Mouse (Mus musculus) midbrain, embryonic 16.5 days (tissue): ENCODE data around the gene Nin. TPM values are rescaled to one million over a fixed set of nuclear protein-coding genes. Genes with fewer than 3 reads are reported as not detected.
A peak's percentile ranks its signal among the peaks of the same experiment; 100 is the strongest.

Experiments
- ATAC-seq: fragments of 200-750 bp; cut with Nextera tagmentation; 2 replicates; pipeline ENCODE4 v1.8.0; 2017; ENCODE audit warnings: moderate TSS enrichment
- H3K27ac ChIP-seq: fragments of 300-500 bp; sonication (generic); 2 replicates; pipeline ENCODE4 v1.5.1; 2014; ENCODE audit warnings: mild to moderate bottlenecking, low read length, mixed read lengths
- H3K27me3 ChIP-seq: fragments of 300-500 bp; sonication (generic); 2 replicates; pipeline ENCODE4 v1.6.1; 2014; ENCODE audit warnings: low read depth, low read length, mixed read lengths; ENCODE audit not compliant: control insufficient read depth, insufficient read depth
- H3K36me3 ChIP-seq: fragments of 300-500 bp; sonication (generic); 2 replicates; pipeline ENCODE4 v1.6.1; 2014; ENCODE audit warnings: mild to moderate bottlenecking, low read length, moderate library complexity, mixed read lengths; ENCODE audit not compliant: control insufficient read depth, insufficient read depth
- H3K4me1 ChIP-seq: fragments of 300-500 bp; sonication (generic); 2 replicates; pipeline ENCODE4 v1.6.1; 2014; ENCODE audit warnings: mild to moderate bottlenecking, low read length, mixed read lengths; ENCODE audit not compliant: control insufficient read depth, insufficient read depth
- H3K4me2 ChIP-seq: fragments of 300-500 bp; sonication (generic); 2 replicates; pipeline ENCODE4 v1.6.1; 2014; ENCODE audit warnings: mild to moderate bottlenecking, low read length, mixed read lengths
- H3K4me3 ChIP-seq: fragments of 300-500 bp; sonication (generic); 2 replicates; pipeline ENCODE4 v1.5.1; 2014; ENCODE audit warnings: low read depth, mild to moderate bottlenecking, low read length, moderate library complexity, mixed read lengths
- H3K9ac ChIP-seq: fragments of 300-500 bp; sonication (generic); 2 replicates; pipeline ENCODE4 v1.6.1; 2014; ENCODE audit warnings: low read depth, low read length, mixed read lengths
- H3K9me3 ChIP-seq: fragments of 300-500 bp; sonication (generic); replicated peaks from 2 replicates; pipeline ENCODE4 v1.6.1; 2014; ENCODE audit warnings: mild to moderate bottlenecking, low read length, mixed read lengths; ENCODE audit not compliant: control insufficient read depth, poor library complexity, severe bottlenecking
- WGBS: fragments of 180-500 bp; shearing (Covaris S2); extraction: QIAGEN DNeasy Blood & Tissue Kit; methylation state at CpG from one replicate; pipeline ENCODE4 v1.1.7; 2014; 5-methylcytosine and 5-hydroxymethylcytosine counted together
- polyA plus RNA-seq: library from polyadenylated mRNA; unstranded; fragments of >200 nt; fragmentation: Nextera tagmentation; extraction: Ambion mirVana; gene quantifications from 2 replicates; pipeline ENCODE4 v1.2.1, GENCODE M21; 2015

The Nin gene
- polyA plus RNA-seq, 1 experiment from 2014 or later: 14.1 TPM

DNA sequence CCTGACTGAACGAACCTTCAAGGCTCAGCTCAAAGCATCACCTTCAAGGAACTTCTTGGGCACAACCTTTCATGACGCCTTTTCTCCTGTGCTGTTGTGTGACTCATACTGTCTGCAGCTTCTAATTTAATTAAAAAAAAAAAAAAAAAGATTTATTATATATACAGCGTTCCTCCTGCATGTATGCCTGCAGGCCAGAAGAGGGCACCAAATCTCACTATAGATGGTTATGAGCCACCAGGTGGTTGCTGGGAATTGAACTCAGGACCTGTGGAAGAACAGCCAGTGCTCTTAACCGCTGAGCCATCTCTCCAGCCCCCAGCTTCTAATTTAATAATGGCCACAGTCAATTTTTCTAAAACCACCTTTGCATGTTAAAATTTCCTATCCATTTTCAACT, 29.8 kb downstream of the Nin start:
- Histone ChIP-seq H3K4me1 (no peaks in the 10 kb centered on the region; the same call in 1 of the 2 replicates), H3K27me3 (no peaks in the 10 kb centered on the region), H3K9ac (no peak overlapping the region), H3K4me2 (no peak overlapping the region), H3K4me3 (no peak overlapping the region), H3K27ac (no peak overlapping the region), H3K36me3 (0 out of 2 replicates have a peak, but pooled peaks cover 3% of the 10 kb centered on the region), H3K9me3 (no peaks in the 10 kb centered on the region)
- 94% methylated on average over 4 of the region's 4 CpGs for WGBS
- ATAC-seq: no peak

DNA sequence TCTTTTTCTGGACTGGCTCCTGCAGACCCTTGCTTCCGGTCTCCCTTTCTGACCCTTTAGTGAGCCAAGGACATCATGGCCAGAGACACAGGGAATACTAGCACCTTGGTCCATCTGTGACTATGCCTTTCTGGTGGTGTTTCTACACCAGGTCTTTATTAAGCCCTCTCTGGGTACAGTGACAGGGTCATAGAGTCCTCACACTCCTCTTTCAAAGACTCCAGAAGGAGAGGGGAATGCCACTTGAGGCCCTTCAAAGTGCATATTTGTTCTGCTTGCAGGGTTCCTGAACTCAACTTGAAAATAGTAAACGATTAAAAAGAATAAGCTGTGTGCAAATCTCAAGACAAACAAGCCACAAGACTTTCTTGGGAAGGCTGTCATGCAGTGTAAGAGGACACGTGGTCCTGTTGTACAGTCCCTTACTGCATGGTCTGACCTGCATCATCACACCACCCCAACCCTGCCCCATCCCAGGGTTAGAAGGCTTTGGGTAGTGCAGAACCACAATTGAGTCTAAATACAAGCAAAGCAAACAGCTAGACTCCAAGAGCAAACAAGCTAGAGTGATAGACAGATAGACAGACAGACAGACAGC, 30.5 kb downstream of the Nin start:
- Histone ChIP-seq H3K4me2 (no peak overlapping the region), H3K4me3 (no peak overlapping the region), H3K27me3 (no peaks in the 10 kb centered on the region), H3K9me3 (no peaks in the 10 kb centered on the region), H3K27ac (no peak overlapping the region), H3K9ac (no peak overlapping the region), H3K4me1 (no peaks in the 10 kb centered on the region; the same call in 1 of the 2 replicates), H3K36me3 (no peaks in the 10 kb centered on the region)
- 89% methylated on average over 3 of the region's 3 CpGs for WGBS
- no peak for ATAC-seq

DNA sequence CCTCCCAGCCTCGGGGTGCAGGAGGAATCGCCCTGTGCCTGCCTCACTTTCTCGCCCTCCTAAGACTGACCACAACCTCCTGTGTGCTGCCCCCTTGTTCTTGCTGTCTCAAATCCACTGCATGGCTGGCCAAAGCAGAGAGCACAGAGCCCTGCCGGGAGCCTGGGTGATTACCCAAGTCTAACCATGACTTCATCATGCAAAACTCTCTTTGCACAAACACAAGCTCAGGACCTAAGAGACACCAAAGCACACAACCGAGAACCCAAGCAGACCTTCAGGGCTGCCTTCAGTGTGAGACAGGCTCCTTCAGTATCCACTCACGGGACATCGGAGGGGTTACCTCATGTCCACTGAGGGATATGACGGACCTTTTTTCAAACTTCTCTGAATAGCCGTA, 31.0 kb downstream of the Nin start:
- H3K9ac ChIP-seq: no peak overlapping the region

DNA sequence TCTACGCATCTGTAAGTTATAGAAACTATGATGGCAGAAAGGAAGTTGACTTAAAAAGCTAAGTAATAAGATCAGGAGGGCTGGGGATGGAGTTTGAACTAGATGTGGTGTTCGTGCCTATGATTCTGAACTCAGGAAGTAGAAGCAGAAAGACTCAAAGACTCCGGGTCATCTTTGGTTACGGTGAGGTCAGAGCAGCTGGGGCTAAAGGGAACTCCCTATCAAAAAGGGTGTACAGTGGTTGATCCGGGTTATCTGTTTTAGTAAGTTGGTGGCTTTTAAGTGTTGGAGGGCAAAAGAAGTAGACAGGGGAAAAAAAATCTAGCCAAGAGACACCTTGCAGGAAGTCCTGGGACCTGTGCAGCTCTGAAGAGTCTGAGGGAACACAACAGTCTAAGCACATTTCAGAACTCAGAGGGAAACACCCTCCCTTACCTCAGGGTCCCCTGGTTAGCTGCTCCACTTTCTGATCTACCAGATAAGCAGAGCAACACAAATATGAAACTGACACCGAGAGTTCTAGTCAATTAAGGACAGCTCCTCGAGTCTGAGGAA, 35.0 kb downstream of the Nin start:
- Histone ChIP-seq H3K36me3 (no peaks in the 10 kb centered on the region), H3K4me3 (no peak overlapping the region), H3K9ac (no peak overlapping the region), H3K27ac (no peak overlapping the region), H3K4me1 (no peaks in the 10 kb centered on the region), H3K27me3 (no peaks in the 10 kb centered on the region), H3K9me3 (no peaks in the 10 kb centered on the region), H3K4me2 (no peak overlapping the region)
- ATAC-seq: no peak
- WGBS: 95% methylated on average over 7 of the region's 7 CpGs

More for the DNA sequence above, 31.0 kb downstream of the Nin start:
- no peaks in the 10 kb centered on the region; the same call in 1 of the 2 replicates for H3K4me1 ChIP-seq
- H3K4me3 ChIP-seq: no peak overlapping the region
- no peaks in the 10 kb centered on the region for H3K9me3 ChIP-seq
- no peaks in the 10 kb centered on the region for H3K27me3 ChIP-seq
- WGBS: 94% methylated on average over 9 of the region's 9 CpGs
- no peak overlapping the region for H3K27ac ChIP-seq
- H3K36me3 ChIP-seq: no peaks in the 10 kb centered on the region
- H3K4me2 ChIP-seq: no peak overlapping the region
- no peak for ATAC-seq

DNA sequence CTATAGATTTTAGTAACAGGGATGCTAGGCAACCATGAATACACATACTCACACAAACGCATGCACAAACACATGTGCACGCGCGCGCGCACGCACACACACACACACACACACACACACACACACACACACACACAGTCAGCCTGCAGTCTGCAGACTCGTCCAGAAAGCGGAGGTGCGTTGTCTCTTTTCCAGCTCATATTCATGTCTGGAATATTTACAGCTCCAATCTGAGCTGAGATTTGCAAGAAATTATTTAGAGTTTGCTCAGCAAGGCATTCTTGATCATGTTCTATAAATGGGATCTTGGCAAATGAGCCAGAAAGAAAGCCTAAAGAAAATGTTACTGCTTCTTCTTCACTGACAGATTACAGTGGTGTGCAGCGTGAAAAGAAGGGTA, 37.0 kb downstream of the Nin start:
- Histone ChIP-seq H3K4me3 (no peak overlapping the region), H3K4me2 (no peak overlapping the region), H3K4me1 (no peaks in the 10 kb centered on the region), H3K9ac (no peak overlapping the region), H3K9me3 (no peaks in the 10 kb centered on the region), H3K27me3 (no peaks in the 10 kb centered on the region), H3K36me3 (no peaks in the 10 kb centered on the region), H3K27ac (no peak overlapping the region)
- ATAC-seq: no peak
- 96% methylated on average over 11 of the region's 11 CpGs for WGBS

DNA sequence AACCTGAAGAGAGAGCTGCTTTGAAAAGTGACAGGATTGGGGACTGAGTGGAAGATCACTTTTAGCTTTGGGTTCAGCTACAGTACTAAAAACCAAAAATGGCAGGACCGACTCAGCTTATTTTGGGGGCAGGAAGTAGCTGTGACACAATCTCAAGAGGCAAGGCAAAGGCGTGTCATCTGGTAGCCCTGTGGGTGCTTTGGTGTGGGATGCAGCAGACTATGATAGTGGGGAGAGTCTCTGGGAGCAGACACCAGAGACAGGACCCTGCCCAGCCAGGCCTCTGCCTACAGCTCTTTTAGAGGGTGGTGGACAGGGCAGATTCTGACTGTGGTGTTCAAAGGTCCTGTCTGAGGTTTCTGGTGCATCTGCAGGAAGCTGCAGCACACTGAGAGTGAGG, 38.5 kb downstream of the Nin start:
- H3K9ac ChIP-seq: no peak overlapping the region
- no peak for ATAC-seq

DNA sequence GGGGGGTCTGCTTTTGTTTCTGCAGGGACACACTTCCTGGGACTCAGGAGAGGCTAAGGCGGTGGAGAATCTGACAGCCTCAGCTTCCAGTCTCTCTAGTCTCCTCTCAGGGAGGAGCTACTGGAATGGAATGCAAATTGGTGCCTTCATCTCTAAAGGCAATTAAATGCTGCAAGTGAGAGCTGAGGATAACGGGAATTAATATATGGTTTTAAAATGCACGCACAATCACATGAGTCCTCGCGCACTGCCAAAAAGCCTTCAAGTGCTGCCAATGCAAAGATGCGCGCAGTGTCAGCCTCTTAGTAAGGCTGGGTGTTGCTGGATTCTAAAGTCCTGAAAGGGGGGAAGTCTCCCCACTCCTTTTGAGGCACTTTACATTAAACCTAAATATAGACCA, 42.6 kb downstream of the Nin start:
- Histone ChIP-seq H3K9ac (no peak overlapping the region), H3K4me2 (no peak overlapping the region), H3K27ac (no peak overlapping the region), H3K36me3 (no peaks in the 10 kb centered on the region), H3K4me1 (peaks cover 30% of the 10 kb centered on the region), H3K9me3 (no peaks in the 10 kb centered on the region), H3K4me3 (no peak overlapping the region), H3K27me3 (no peaks in the 10 kb centered on the region)
- 44% methylated on average over 7 of the region's 7 CpGs for WGBS
- peak; percentile 43; the same call in 1 of the 2 replicates for ATAC-seq

More for the DNA sequence above, 38.5 kb downstream of the Nin start:
- Histone ChIP-seq H3K27ac (no peak overlapping the region), H3K4me2 (no peak overlapping the region), H3K4me1 (peaks cover 13% of the 10 kb centered on the region), H3K9me3 (no peaks in the 10 kb centered on the region), H3K36me3 (no peaks in the 10 kb centered on the region), H3K4me3 (no peak overlapping the region), H3K27me3 (no peaks in the 10 kb centered on the region)
- WGBS: 94% methylated on average over 2 of the region's 2 CpGs

DNA sequence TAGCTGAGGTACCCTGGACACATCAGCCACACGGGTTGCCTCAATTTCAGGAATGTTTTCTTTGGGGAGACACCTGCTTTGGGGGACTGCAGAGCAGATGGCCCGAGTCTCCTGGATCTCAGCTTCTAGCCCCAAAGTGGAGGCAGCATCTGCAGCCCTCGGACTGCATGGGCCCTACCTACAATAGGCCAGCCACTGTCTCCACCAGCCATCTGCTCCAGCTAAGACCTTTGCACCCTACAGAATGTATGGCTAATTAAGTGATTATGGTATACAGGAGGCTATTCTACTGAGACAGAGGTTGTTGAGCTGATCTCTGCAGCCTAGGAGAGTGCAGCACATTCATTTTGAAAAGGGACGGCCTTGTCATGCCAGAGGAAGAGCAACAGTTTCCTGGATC, 43.2 kb downstream of the Nin start:
- peak; percentile 43; the same call in 1 of the 2 replicates for ATAC-seq
- Histone ChIP-seq H3K4me1 (peaks cover 30% of the 10 kb centered on the region), H3K4me3 (no peak overlapping the region), H3K27me3 (no peaks in the 10 kb centered on the region), H3K9me3 (no peaks in the 10 kb centered on the region), H3K4me2 (no peak overlapping the region), H3K27ac (0 out of 2 replicates have a peak overlapping the region, but pooled peaks have one; percentile 44), H3K36me3 (no peaks in the 10 kb centered on the region), H3K9ac (no peak overlapping the region)
- WGBS: 19% methylated on average over 4 of the region's 4 CpGs

DNA sequence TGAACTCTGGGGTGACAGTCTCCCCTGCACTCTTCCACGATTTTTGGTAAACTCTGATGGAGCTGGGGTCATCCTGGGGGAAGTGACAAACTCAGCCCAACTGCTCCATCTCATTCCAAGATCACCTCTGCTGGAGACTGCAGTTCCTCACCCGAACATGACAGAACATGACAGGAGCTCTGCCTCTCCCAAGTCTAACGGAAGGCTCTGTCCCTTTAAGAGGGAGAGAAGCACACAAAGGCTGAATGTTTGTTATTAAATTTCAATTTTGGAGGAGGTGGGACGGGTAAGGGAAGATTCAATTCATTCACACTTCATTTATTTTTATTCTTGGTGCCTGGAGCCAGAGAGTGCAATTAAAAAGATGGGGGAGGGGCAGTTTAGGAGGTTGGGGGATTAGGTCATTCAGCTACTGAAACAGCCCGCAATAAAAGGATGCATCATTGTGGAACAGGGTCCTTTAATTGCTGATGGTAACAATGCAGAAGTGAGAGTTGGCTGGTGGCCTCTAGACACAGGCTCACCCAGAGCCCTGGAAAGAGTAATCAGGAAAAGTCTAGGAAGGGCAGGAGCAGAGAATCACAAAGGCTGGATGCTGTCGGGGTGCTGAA, 44.8 kb downstream of the Nin start:
- no peak overlapping the region for H3K4me3 ChIP-seq
- H3K4me1 ChIP-seq: peaks cover 30% of the 10 kb centered on the region
- 0 out of 2 replicates have a peak overlapping the region, but pooled peaks have one; percentile 3 for H3K27ac ChIP-seq
- ATAC-seq: peak; percentile 25
- H3K4me2 ChIP-seq: 0 out of 2 replicates have a peak overlapping the region, but pooled peaks have one; percentile 5
- no peak overlapping the region for H3K9ac ChIP-seq
- 12% methylated on average over 6 of the region's 6 CpGs for WGBS
- no peaks in the 10 kb centered on the region for H3K9me3 ChIP-seq
- no peaks in the 10 kb centered on the region for H3K27me3 ChIP-seq
- H3K36me3 ChIP-seq: no peaks in the 10 kb centered on the region
